Mouse (Mus musculus) limb, embryonic 10.5 days (tissue): ENCODE data around the gene Phf21a. TPM values are rescaled to one million over a fixed set of nuclear protein-coding genes. Genes with fewer than 3 reads are reported as not detected.

Experiments used
- DNase-seq: peaks from one replicate; pipeline ENCODE4 v3.0.0-alpha.2; 2017; ENCODE audit warnings: low spot score
- H3K27ac ChIP-seq: fragments of 300-500 bp; sonication (generic); 2 replicates; pipeline ENCODE4 v1.5.1; 2016; ENCODE audit warnings: mild to moderate bottlenecking
- H3K27me3 ChIP-seq: fragments of 300-500 bp; sonication (generic); 2 replicates; pipeline ENCODE4 v1.6.1; 2016; ENCODE audit warnings: low read depth, mild to moderate bottlenecking; ENCODE audit not compliant: poor library complexity, severe bottlenecking
- H3K36me3 ChIP-seq: fragments of 300-500 bp; sonication (generic); 2 replicates; pipeline ENCODE4 v1.6.1; 2016; ENCODE audit warnings: mild to moderate bottlenecking, moderate library complexity
- H3K4me1 ChIP-seq: fragments of 300-500 bp; sonication (generic); 2 replicates; pipeline ENCODE4 v1.6.1; 2016
- H3K4me3 ChIP-seq: fragments of 300-500 bp; sonication (generic); 2 replicates; pipeline ENCODE4 v1.5.1; 2016; ENCODE audit warnings: mild to moderate bottlenecking, moderate library complexity
- H3K9me3 ChIP-seq: fragments of 300-500 bp; sonication (generic); replicated peaks from 2 replicates; pipeline ENCODE4 v1.6.1; 2016; ENCODE audit warnings: mild to moderate bottlenecking
- WGBS: fragments of 180-500 bp; shearing (Covaris S2); methylation state at CpG from one replicate; pipeline ENCODE4 v1.1.7; 2016; 5-methylcytosine and 5-hydroxymethylcytosine counted together
- polyA plus RNA-seq: library from polyadenylated mRNA; unstranded; fragments of >200 nt; fragmentation: Nextera tagmentation; extraction: Ambion mirVana; gene quantifications from 2 replicates; pipeline ENCODE4 v1.2.1, GENCODE M21; 2016

Gene Phf21a
- polyA plus RNA-seq, 1 experiment from 2014 or later, result 40.2 TPM

DNA sequence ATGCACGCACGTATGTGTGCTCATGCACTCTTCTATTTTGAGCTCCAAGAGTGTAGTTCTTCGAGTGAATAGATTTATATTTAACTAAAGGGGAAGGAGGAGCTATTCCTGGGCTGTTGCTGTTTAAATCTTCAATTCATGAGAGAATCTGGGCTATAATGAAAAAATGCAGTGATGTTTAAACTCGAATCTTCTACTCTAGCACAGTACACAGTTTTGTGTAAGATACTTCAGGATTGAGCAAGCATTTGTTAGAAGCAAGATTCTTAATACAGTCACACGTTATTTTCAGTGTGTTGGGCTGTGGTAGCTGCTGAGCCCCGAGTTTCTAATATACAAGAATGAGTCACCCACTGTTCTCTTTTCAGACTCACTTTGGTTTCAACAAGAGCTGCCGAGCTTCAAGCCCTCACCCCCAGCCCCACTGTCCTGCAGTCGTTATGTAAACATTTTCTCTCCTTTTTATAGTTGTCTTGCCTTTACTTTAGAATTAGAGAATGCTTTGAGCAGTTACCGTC lies 173.2 kb downstream of the Phf21a start:
- WGBS, result 86% methylated on average over 9 of the region's 9 CpGs
- Histone ChIP-seq H3K4me1 (no peaks in the 10 kb centered on the region), H3K9me3 (no peaks in the 10 kb centered on the region), H3K27me3 (no peaks in the 10 kb centered on the region), H3K36me3 (peaks cover 23% of the 10 kb centered on the region), H3K27ac (no peak overlapping the region), H3K4me3 (no peak overlapping the region)
- DNase-seq, result no peak

GRCm38 (mm10) chr2:92269227-92269626 lies 176.3 kb downstream of the Phf21a start:
- H3K27me3 ChIP-seq, result no peaks in the 10 kb centered on the region
- H3K36me3 ChIP-seq, result peaks cover 21% of the 10 kb centered on the region
- no peak overlapping the region for H3K27ac ChIP-seq
- 91% methylated on average over 5 of the region's 5 CpGs for WGBS
- no peak overlapping the region for H3K4me3 ChIP-seq
- H3K9me3 ChIP-seq, result no peaks in the 10 kb centered on the region
- no peak for DNase-seq
- H3K4me1 ChIP-seq, result no peaks in the 10 kb centered on the region

DNA sequence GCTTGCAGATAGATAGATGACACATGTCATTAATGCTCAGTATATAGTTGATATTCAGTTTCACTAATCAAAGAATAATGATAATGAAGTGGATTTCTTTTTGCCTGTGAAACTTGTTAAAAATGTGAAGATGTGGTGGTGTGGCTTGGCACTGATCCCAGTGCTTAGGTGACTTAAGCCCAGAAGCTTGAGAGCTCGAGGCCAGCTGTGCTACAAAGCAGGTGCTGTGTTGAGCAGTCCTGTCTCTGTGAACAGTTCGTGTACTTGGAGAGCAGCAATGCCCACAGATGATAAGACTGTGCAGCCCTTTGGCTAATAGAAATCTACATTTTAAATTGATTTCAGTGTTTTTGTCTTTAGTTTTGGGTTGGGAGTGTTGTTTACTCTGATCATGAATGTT lies 179.6 kb downstream of the Phf21a start:
- Histone ChIP-seq H3K27ac (no peak overlapping the region), H3K4me1 (no peaks in the 10 kb centered on the region), H3K36me3 (peaks cover 21% of the 10 kb centered on the region), H3K9me3 (no peaks in the 10 kb centered on the region), H3K4me3 (no peak overlapping the region), H3K27me3 (no peaks in the 10 kb centered on the region)
- DNase-seq, result no peak
- 83% methylated on average over 2 of the region's 2 CpGs for WGBS

GRCm38 (mm10) chr2:92273101-92273801 lies 180.3 kb downstream of the Phf21a start:
- H3K27me3 ChIP-seq, result no peaks in the 10 kb centered on the region
- WGBS, result 90% methylated on average over 6 of the region's 6 CpGs
- H3K27ac ChIP-seq, result no peak overlapping the region
- no peak for DNase-seq
- no peaks in the 10 kb centered on the region for H3K4me1 ChIP-seq
- no peaks in the 10 kb centered on the region for H3K9me3 ChIP-seq
- H3K4me3 ChIP-seq, result no peak overlapping the region
- H3K36me3 ChIP-seq, result peaks cover 16% of the 10 kb centered on the region

GRCm38 (mm10) chr2:92273802-92274183 lies 180.9 kb downstream of the Phf21a start:
- H3K4me1 ChIP-seq, result no peaks in the 10 kb centered on the region
- peaks cover 13% of the 10 kb centered on the region for H3K36me3 ChIP-seq
- no peak for DNase-seq
- no peak overlapping the region for H3K4me3 ChIP-seq
- WGBS, result 87% methylated on average over 4 of the region's 4 CpGs
- H3K27ac ChIP-seq, result no peak overlapping the region
- no peaks in the 10 kb centered on the region for H3K27me3 ChIP-seq
- H3K9me3 ChIP-seq, result no peaks in the 10 kb centered on the region

GRCm38 (mm10) chr2:92277787-92278186 lies 184.9 kb downstream of the Phf21a start:
- no peaks in the 10 kb centered on the region for H3K9me3 ChIP-seq
- H3K27me3 ChIP-seq, result no peaks in the 10 kb centered on the region
- H3K4me3 ChIP-seq, result no peak overlapping the region
- 0 out of 2 replicates have a peak, but pooled peaks cover 5% of the 10 kb centered on the region for H3K36me3 ChIP-seq
- 84% methylated on average over 3 of the region's 3 CpGs for WGBS
- no peak for DNase-seq
- H3K27ac ChIP-seq, result no peak overlapping the region
- H3K4me1 ChIP-seq, result no peaks in the 10 kb centered on the region

DNA sequence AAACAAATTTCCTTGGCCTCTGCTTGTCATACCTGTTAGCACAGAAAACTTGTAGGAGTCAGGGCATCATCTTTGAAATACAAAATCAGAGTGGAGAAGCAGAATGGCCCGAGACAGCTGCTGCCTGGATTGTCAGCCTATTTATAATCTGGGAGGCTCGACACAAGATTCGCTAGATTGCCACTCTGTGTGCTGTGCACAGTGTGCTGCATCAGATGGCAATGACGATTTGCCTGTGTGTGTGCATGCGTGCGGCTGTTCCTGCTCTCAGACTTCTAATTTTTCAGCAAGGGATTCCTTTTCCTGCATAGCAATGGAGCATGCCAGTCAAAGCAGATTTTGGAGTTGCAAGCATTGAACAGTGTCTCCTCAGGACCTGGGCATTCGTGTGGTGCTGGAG lies 185.7 kb downstream of the Phf21a start:
- 90% methylated on average over 7 of the region's 7 CpGs for WGBS
- no peak overlapping the region for H3K27ac ChIP-seq
- H3K4me3 ChIP-seq, result no peak overlapping the region
- no peaks in the 10 kb centered on the region for H3K4me1 ChIP-seq
- 0 out of 2 replicates have a peak, but pooled peaks cover 5% of the 10 kb centered on the region for H3K36me3 ChIP-seq
- no peaks in the 10 kb centered on the region for H3K9me3 ChIP-seq
- H3K27me3 ChIP-seq, result no peaks in the 10 kb centered on the region
- no peak for DNase-seq

- Histone ChIP-seq H3K27me3 (no peaks in the 10 kb centered on the region), H3K4me3 (no peak overlapping the region), H3K36me3 (0 out of 2 replicates have a peak, but pooled peaks cover 5% of the 10 kb centered on the region), H3K27ac (no peak overlapping the region), H3K9me3 (no peaks in the 10 kb centered on the region), H3K4me1 (no peaks in the 10 kb centered on the region)
- DNase-seq, result no peak
- WGBS, result 85% methylated on average over 6 of the region's 6 CpGs
These were observed 186.5 kb downstream of the Phf21a start for GRCm38 (mm10) chr2:92279398-92279797.

DNA sequence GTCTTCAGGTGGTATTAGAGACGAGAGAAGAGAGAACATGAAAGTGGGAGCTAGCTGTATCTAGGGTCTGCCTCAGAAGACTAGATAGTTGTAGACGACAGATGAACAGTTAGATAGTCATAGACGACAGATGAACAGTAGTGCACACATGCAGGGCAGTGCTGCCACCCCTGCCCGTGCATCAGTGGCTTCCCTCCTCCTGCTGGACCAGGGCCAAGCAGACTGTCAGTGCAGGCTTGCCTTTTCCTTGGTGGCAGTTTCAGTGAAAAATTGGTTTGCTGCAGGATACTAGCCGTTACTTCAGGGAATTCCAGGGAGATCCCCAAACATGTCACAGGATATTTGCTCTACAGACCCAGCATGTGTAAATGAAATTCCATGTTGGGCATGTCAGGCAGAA lies 192.7 kb downstream of the Phf21a start:
- 84% methylated on average over 5 of the region's 5 CpGs for WGBS
- 0 out of 2 replicates have a peak, but pooled peaks cover 2% of the 10 kb centered on the region for H3K36me3 ChIP-seq
- H3K4me3 ChIP-seq, result no peak overlapping the region
- no peaks in the 10 kb centered on the region for H3K9me3 ChIP-seq
- no peak overlapping the region for H3K27ac ChIP-seq
- no peaks in the 10 kb centered on the region for H3K4me1 ChIP-seq
- H3K27me3 ChIP-seq, result no peaks in the 10 kb centered on the region
- DNase-seq, result no peak

- Histone ChIP-seq H3K27ac (no peak overlapping the region), H3K4me1 (no peaks in the 10 kb centered on the region), H3K27me3 (no peaks in the 10 kb centered on the region), H3K4me3 (no peak overlapping the region), H3K9me3 (no peaks in the 10 kb centered on the region), H3K36me3 (no peaks in the 10 kb centered on the region)
- WGBS, result 77% methylated on average over 3 of the region's 3 CpGs
- no peak for DNase-seq
These were observed 196.4 kb downstream of the Phf21a start for GRCm38 (mm10) chr2:92289335-92289734.

DNA sequence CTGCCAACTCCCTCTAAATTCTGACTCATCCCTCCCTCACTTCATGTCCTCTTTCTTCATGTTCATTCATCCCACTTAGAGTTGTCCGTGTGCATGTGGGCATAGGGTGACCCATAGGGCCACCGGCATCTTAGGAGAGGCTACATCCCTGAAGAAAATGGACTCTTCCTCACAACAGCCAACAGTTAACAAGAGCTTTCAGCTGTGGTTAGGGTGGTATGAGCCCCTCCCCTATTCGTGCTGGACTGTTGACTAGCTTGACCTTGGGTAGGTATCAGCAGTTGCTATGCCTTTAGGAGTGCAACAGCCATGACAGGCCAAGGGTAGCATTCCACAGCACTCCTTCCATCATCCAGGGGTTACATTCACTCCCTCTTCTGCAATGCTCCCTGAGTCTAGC lies 198.6 kb downstream of the Phf21a start:
- Histone ChIP-seq H3K36me3 (no peaks in the 10 kb centered on the region), H3K4me3 (no peak overlapping the region), H3K9me3 (no peaks in the 10 kb centered on the region), H3K27me3 (no peaks in the 10 kb centered on the region), H3K27ac (no peak overlapping the region), H3K4me1 (no peaks in the 10 kb centered on the region)
- WGBS, result 93% methylated on average over 3 of the region's 3 CpGs
- no peak for DNase-seq

DNA sequence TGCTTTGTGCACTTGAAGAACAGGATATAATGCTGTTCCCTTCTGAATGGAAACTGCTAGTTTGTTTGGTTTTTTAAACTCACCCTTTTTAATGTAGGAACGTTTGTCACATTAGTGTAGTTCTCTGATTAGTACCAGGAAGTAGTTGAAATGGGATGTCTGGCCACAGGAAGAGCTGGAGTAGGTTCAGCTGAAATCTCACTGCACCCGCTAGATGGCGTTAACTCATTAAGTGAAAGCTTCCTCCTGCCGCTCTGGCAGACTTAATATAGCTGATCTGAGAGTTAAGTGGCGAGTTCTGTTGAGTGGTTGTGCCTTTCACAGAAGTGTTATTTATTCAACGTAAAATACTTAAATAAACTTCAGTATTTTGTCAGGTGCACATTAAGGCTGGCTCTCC lies 203.5 kb downstream of the Phf21a start:
- no peaks in the 10 kb centered on the region for H3K27me3 ChIP-seq
- no peaks in the 10 kb centered on the region for H3K4me1 ChIP-seq
- DNase-seq, result peak; percentile 70
- no peaks in the 10 kb centered on the region for H3K9me3 ChIP-seq
- no peak overlapping the region for H3K27ac ChIP-seq
- H3K36me3 ChIP-seq, result no peaks in the 10 kb centered on the region
- 8% methylated on average over 6 of the region's 6 CpGs for WGBS
- H3K4me3 ChIP-seq, result no peak overlapping the region

DNA sequence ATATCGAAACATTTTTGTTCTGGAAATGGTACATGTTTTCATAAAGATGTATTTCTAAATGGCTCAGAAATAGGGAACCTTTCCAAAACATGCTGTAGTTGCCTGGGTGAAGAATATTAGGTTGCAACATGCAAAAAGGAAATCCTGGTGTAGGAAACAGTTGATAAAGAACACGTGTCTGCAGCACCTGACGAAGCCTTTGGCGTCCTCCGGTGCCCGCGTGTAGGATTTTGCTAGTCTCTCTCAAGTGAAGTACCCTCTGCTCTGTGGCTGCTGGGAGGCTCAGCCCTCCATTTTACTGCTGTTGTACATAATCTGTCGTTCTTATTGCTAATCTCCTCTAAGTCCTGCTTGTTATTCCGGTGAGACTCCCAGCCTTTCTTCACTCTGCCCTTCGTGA lies 207.0 kb downstream of the Phf21a start:
- H3K4me3 ChIP-seq, result no peak overlapping the region
- WGBS, result 88% methylated on average over 10 of the region's 10 CpGs
- H3K9me3 ChIP-seq, result no peaks in the 10 kb centered on the region
- no peak overlapping the region for H3K27ac ChIP-seq
- no peaks in the 10 kb centered on the region for H3K4me1 ChIP-seq
- no peak for DNase-seq
- H3K36me3 ChIP-seq, result no peaks in the 10 kb centered on the region
- H3K27me3 ChIP-seq, result no peaks in the 10 kb centered on the region
